Mouse (Mus musculus): ENCODE measurements around the gene Wnt8b.
"Not testable (repeated sequence)": the region's sequence is repeated elsewhere in the genome, so short reads cannot be mapped to it uniquely, and the experiment has no call there.

Wnt8b gene

GRCm38 (mm10) chr19:44493128-44493527, at the start of gene Wnt8b:
Wnt8b (plus strand) TSS chr19:44493472.
- no peak for DNase-seq

GRCm38 (mm10) chr19:44445755-44446154, 47.5 kb upstream of the Wnt8b start:
- no peak for DNase-seq

GRCm38 (mm10) chr19:44447927-44448326, 45.3 kb upstream of the Wnt8b start:
- no peak for DNase-seq

DNA sequence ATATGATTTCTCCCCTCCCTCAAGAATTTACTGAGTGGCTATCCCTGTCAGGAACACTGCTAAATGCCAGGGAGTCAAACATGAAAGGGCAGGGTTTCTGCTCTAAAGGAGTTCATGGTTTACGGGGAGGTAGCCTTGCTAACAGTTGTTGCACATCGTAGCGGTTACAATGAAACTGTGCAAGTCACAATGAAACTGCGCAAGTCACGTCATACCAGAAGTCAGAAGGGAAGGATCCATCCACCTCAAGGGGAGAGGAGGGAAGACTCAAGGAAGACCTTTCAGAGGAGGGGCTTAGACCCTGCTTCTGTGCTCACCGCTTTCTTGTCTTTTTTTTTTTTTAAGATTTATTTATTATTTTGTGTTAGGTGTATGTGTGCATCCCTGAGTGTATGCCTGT, 38.4 kb upstream of the Wnt8b start:
- DNase-seq: no peak

DNA sequence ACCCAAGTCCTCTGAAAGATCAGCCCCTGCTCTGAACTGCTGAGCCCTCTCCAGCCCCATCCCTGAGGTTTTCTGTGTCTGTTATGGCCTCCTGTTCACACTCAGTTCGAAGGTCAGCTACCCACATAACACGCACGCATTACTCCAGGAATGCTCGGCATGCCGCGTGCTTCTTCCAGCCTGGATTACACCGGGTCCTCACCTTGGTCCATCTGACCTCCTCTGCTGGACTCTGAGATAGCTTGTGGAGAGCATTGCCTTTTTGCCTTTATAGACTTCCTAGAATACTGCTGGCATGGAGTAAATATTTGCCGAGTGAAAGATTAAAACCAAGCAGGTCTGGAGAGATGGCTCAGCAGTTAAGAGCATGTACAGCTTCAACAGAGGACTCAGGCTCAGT, 37.9 kb upstream of the Wnt8b start:
- no peak for DNase-seq

DNA sequence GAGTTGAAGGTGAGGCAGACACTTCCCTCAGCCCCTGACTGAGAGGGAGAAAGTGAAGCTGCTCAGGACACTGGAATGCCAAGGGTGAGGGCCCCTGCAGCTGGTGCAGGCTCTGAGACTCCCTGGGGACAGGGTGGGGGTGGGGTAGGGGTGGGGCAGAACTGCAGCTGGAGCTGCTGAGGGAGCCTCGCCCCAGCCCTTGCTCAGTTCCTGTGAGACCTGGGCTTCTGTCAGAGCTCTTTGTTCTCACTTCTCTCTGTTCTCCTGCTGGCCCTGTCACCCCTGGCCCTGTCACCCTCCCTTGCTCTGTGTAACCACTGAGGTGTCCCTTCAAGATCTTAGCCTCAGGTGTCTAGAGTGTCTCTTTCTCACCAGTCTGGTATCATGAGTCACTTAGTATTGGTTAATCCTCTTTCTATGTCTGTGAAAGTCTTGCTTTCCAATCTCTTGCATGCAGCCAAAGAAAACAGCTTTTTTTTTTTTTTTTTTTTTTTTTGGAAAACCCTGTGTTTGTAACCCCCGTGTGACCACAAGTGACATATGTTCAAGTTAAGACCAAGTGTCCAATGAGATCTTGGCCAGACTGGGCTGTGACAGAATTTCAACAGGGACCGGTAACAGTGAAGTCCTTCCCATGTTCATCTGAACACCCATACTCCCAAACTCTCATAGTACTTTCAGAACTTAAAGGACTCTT, 35.8 kb upstream of the Wnt8b start:
- peak; percentile 15 for DNase-seq

DNA sequence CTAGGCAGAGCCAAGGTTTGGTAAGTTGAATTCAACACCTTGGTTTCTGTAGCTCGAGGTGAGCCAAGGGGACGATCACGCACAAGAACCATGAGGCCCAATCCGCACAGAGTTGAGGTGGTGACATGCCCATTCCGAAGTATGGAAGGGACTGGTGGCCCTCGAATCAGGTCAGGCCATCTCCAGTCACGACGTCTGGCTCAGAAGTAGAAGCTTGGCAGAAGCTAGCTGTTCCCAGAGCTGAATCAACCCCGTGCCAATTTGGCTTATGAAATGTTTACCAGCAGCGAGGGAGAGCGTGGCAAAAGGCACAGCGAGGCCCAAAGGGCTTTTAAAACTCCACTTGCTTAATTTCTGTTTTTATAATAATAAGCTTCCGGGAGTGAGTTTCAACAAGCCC, 34.6 kb upstream of the Wnt8b start:
- DNase-seq: no peak

- no peak for DNase-seq
Observed at GRCm38 (mm10) chr19:44460441-44460840, 32.8 kb upstream of the Wnt8b start.

DNA sequence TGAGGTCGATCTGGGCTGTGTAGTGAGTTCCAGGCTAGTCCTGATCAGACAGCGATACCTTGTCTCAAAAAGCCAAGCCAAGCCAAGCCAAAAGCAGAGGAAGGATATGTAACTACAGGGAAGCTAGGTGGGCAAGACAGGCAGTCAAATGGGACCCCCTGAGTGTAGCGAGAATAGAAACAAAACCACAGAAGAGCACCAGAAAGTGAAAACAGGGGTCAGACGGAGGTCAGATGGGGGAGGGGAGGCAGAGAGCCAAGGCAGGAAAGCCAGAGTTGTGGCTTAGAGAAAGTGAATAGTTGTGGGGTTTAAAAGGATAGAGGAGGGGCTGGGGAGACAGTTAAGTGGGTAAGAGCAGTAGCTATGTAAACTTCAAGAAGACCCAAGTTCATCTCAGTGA, 31.8 kb upstream of the Wnt8b start:
- peak; percentile 28 for DNase-seq

DNA sequence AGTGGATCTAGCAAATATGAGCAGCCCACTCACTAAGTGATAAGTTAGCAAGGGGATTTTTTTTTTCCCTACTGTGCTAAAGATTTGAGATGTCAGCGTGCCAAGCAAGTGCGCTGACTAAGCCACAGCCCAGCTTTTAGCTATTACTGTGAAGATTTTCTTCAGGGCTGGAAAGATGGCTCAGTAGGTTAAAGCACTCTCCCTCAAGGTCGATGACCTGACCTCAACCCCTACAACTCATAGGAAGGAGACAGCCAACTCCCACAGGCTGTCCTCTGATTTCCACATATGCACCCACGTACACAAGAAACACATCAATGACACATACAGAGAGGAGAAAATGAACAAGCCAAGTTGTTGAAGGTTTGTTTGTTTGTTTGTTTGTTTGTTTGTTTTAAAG, 31.1 kb upstream of the Wnt8b start:
- DNase-seq: no peak

- not testable (repeated sequence) for DNase-seq
Observed at GRCm38 (mm10) chr19:44465960-44466525, 27.2 kb upstream of the Wnt8b start.

DNA sequence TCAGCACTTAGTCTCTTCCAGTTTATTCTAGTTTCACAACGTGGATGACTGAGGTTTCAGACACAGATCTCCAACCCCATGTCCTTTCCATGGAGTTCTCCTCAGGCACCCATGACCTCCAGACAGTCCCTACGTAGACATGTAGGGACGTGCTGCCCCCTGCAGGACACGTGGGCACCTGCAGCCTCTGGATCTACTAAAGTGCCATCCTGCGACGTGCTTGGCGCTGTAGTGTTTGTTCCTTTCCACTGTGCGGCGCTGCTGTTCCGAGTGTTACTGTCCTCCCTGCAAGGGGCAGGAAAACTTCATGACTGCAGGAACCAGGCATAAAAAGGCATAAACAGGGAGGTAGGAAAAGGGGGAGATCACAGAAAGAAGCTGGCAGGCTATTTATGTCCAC, 19.1 kb upstream of the Wnt8b start:
- peak; percentile 88 for DNase-seq

DNA sequence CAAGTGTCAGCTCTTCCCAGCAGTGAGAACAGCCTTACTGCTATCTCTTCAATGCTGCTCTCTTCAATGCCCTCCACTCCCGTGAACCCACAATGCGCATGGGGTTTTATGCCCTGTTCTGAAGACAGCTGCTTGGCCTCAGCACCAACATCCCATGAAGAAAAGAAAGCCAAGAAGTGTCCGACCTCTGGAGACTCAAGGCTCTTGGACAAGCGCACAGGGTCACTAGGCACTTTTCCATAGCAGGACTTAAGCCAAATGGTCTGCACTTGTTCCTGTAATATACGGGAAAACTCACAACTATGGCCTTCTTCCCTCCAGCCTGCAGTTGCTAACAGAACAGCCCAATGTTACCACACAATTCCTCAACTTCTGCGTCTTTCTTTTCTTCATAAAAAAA, 18.0 kb upstream of the Wnt8b start:
- no peak for DNase-seq

GRCm38 (mm10) chr19:44476541-44476940, 16.7 kb upstream of the Wnt8b start:
- peak; percentile 24 for DNase-seq

GRCm38 (mm10) chr19:44487266-44487665, 6.0 kb upstream of the Wnt8b start:
- DNase-seq: peak; percentile 85

DNA sequence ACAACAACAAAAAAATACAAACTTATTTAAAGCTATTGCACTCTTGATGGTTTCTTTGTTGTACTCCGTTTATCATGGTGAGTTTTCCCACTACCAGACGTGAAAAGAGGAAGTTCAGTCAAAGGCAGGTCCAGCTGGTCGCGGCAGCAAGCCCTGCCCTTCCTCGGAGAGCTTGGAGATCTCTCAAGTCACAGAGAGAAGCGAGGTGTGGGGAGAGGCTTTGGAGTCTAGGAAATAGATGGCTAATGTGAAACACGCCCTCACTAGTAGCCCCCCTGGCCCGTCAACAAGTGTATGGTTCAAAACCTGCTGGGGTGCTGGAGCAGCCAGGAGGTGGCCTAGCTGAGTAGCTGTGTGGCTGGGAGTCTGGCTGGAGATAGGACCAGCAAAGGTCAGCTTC, 3.2 kb downstream of the Wnt8b start:
- no peak for DNase-seq

DNA sequence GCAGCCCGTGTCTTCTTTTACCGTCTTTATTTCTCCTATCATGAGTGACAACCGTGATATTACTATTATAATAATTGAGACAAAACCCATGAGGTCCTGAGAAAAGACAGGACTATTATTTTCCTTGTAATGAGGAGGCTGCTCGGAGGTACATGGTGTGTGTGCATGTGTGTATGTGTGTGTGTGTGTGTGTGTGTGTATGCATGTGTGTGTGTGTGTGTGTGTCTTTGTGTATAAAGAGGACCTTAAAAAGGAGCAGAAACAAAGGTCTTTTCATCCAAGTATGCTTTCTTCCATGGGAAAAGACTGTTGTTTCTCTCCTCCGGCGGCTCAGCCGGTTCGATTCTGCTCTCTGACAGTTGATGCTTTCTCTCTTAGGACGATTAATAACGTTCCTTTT, 3.7 kb downstream of the Wnt8b start:
- DNase-seq: no peak

DNA sequence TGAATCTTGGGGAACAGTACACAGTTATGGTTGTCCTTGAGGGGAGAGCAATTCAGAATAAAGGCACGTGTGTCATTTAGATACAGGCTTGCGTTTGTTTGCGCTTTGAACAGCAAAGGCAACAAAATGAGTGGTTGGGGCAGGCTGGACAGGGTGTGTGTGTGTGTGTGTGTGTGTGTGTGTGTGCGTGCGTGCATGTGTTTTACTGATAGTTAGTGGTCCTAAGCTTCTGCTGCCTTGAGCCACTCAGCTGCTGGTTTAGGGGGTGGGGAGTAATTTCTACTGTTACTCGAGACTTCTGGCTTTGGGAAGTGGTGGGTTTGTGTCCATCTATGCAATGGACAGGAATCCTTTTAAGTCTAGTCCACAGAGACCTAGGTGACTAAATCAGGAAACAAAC, 5.7 kb downstream of the Wnt8b start:
- no peak for DNase-seq

DNA sequence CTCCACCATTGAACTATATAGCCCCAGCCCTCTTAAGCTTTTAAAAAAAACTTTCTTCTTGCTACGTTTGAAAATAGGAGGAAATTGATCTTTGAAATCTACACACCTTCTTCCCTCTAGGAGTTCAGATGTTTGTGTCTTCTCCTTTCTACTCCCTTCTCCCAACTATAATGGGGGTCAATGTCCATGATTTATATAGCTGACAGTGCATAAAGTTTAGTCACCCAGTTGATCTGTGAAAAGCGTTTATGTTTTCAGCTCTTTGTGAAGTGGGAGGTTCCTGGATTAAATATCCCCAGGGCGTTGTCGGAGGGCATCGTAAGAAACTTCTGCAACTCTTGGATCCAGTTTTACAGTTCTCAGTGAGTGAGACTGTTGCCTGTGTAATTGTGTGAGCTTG, 7.0 kb downstream of the Wnt8b start:
- no peak for DNase-seq

- no peak for DNase-seq
Observed at GRCm38 (mm10) chr19:44501925-44502324, 8.7 kb downstream of the Wnt8b start.

DNA sequence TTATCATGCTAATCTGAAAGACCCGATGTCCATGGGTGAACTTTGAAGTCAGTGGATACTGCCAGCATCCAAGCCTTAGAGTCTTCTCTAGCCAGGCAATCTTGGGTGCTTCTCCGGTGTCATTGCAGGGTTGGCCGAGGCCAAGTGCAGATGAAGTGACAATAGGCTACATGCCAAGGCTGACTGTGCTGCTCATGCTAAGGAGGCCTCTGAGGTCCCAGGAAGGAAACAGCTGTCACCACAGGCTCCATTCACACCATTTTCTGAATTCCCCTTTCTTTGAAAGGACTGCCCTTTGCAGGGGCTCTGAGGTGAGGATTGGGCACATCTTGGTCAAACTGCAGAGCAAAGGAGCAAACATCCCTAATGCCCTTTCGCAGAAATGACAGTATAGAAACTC, 9.5 kb downstream of the Wnt8b start:
- no peak for DNase-seq

- peak; percentile 57 for DNase-seq
Observed at GRCm38 (mm10) chr19:44510534-44511175, 17.4 kb downstream of the Wnt8b start.

DNA sequence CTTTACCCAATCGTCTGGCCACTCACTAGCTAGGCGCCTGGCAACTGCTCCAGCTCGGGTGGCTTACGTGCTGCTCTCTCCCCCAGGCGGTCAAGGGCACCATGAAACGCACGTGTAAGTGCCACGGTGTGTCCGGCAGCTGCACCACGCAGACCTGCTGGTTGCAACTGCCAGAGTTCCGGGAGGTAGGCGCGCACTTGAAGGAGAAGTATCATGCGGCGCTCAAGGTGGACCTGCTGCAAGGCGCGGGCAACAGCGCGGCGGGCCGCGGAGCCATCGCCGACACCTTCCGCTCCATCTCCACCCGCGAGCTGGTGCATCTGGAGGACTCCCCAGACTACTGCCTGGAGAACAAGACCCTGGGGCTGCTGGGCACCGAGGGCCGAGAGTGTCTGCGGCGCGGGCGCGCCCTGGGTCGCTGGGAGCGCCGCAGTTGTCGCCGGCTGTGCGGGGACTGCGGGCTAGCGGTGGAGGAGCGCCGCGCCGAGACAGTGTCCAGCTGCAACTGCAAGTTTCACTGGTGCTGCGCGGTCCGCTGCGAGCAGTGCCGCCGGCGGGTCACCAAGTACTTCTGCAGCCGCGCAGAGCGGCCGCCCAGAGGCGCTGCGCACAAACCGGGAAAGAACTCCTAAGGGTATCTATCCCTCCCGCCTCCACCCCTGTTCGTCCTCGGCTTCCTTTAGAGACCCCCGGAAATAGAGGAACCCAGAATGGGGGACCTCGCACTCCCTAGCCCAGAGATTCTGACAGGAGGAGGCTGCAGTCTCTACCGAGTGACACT, 18.4 kb downstream of the Wnt8b start:
- DNase-seq: peak; percentile 66

DNA sequence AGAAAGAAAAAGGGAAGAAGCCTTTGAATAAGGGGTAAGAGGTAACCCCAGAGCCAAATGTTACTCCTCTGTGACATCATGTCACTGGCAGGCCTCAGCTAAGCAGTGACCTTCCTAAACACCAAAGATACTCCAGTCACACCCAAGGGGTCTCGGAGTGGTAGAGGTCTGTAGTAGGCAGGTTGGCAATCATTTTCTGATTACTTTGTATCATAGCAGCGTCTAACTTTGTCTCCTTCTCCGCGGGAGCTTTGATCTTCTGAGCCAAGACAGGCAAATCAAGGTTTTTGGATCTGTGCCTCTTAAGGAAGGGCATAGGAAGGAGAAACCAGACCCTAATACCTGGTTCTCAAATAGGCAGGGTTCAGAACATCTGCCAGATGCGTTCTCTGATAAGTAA, 19.3 kb downstream of the Wnt8b start:
- DNase-seq: no peak
